In genomic region chr3:117358981-117359628, GRCm38 (mm10) we compare ENCODE assay signal across 9 mouse cellular contexts. TPM values are rescaled to one million over a fixed set of nuclear protein-coding genes. Genes with fewer than 3 reads are reported as not detected.
DNase-seq lines count a peak whose midpoint lies in the region; ATAC-seq and TF ChIP-seq lines count a peak whose summit lies in the region.
"Had no signal": no experiment of that assay in that cellular context is flagged by ENCODE, and none has a peak within 500 bp of the region (broad histone marks: within the 10 kb centered on the region; RNA-seq: fewer than 3 reads in every experiment).

No protein-coding gene starts in this region.

- no peak for ATAC-seq in kidney, embryonic 15.5 days (replicated peaks; ENCODE audit: low FRiP score)
- ATAC-seq in hindbrain, embryonic 16.5 days = peak; percentile 56

- H3K4me3 ChIP-seq in cerebellum, adult 2 months (replicated peaks; ENCODE audit: insufficient read depth, low read depth, low read length) = peak overlapping the region; percentile 84
- H3K4me3 ChIP-seq in kidney, embryonic 15.5 days (replicated peaks) = no peak overlapping the region
- peak overlapping the region; percentile 71 for H3K4me3 ChIP-seq in hindbrain, embryonic 16.5 days (ENCODE audit: low read length)

- no peak for TF ChIP-seq CTCF in cerebellum, adult 2 months (IDR thresholded peaks at IDR 0.05; ENCODE audit: borderline replicate concordance, insufficient read depth, low read depth, low read length)

- H3K9ac ChIP-seq in kidney, embryonic 15.5 days = no peak overlapping the region
- peak overlapping the region; percentile 83 for H3K9ac ChIP-seq in hindbrain, embryonic 16.5 days (ENCODE audit: low read depth, low read length)

- peak overlapping the region; percentile 85 for H3K4me2 ChIP-seq in kidney, embryonic 15.5 days
- peak overlapping the region; percentile 69 for H3K4me2 ChIP-seq in hindbrain, embryonic 16.5 days (ENCODE audit: low read length)

- DNase-seq in cerebellum, adult 2 months = peak; percentile 11 to 23
- no peak for DNase-seq in cerebellum, adult 11 months
- no peak for DNase-seq in kidney, postnatal 14 days
- peak; percentile 63 for DNase-seq in brain, adult 2 months (ENCODE audit: low read depth, low spot score)
- no peak for DNase-seq in thymus, postnatal 25 days
- no peak for DNase-seq in lung, postnatal 10 days
- DNase-seq: right cerebral cortex, postnatal 25 days had no signal

- peaks cover 5% of the 10 kb centered on the region; the same call in 1 of the 2 replicates for H3K4me1 ChIP-seq in cerebellum, adult 2 months (ENCODE audit: control insufficient read depth, insufficient read depth, low read length)
- peaks cover 14% of the 10 kb centered on the region for H3K4me1 ChIP-seq in kidney, embryonic 15.5 days
- H3K4me1 ChIP-seq in hindbrain, embryonic 16.5 days (ENCODE audit: control insufficient read depth, insufficient read depth, low read depth, low read length) = peaks cover 6% of the 10 kb centered on the region; the same call in 1 of the 2 replicates

- H3K36me3 ChIP-seq in kidney, embryonic 15.5 days = no peaks in the 10 kb centered on the region
- H3K36me3 ChIP-seq in hindbrain, embryonic 16.5 days (ENCODE audit: control insufficient read depth, insufficient read depth, low read length) = no peaks in the 10 kb centered on the region

- TF ChIP-seq POLR2A in cerebellum, adult 2 months (IDR thresholded peaks at IDR 0.05; ENCODE audit: borderline replicate concordance, insufficient read depth, low read length) = no peak

- H3K9me3 ChIP-seq in kidney, embryonic 15.5 days (replicated peaks) = no peaks in the 10 kb centered on the region
- H3K9me3 ChIP-seq in hindbrain, embryonic 16.5 days (ENCODE audit: control insufficient read depth, low read length) = no peaks in the 10 kb centered on the region

- H3K27me3 ChIP-seq in cerebellum, adult 2 months (ENCODE audit: control insufficient read depth, insufficient read depth, low read length) = no peaks in the 10 kb centered on the region
- H3K27me3 ChIP-seq in kidney, embryonic 15.5 days = peaks cover 8% of the 10 kb centered on the region
- H3K27me3 ChIP-seq in hindbrain, embryonic 16.5 days (replicated peaks; ENCODE audit: control insufficient read depth, insufficient read depth, low read length) = no peaks in the 10 kb centered on the region

- WGBS in cerebellum, adult 2 months = 26% methylated on average over 5 of the region's 5 CpGs
- 89% methylated on average over 5 of the region's 5 CpGs for WGBS in kidney, embryonic 15.5 days
- WGBS in hindbrain, embryonic 16.5 days = 68% methylated on average over 5 of the region's 5 CpGs

- H3K27ac ChIP-seq in cerebellum, adult 2 months (ENCODE audit: insufficient read depth, low read length) = no peak overlapping the region; the same call in 1 of the 2 replicates
- H3K27ac ChIP-seq in kidney, embryonic 15.5 days = no peak overlapping the region
- peak overlapping the region; percentile 90 for H3K27ac ChIP-seq in hindbrain, embryonic 16.5 days (ENCODE audit: low read depth, low read length)

RNA-seq across cellular contexts. Expression of gene Plppr4, which starts 1.6 kb away (rescaled TPM):
- polyA plus RNA-seq in cerebellum, adult 2 months (2012; rRNA removed) = 25.3 and 32.0 TPM in 2 replicates
- polyA plus RNA-seq in kidney, embryonic 15.5 days (2015; fragmentation: Nextera tagmentation; extraction: Ambion mirVana) = 0.73 and 1.1 TPM in 2 replicates
- polyA plus RNA-seq in hindbrain, embryonic 16.5 days (2015; fragmentation: Nextera tagmentation; extraction: Ambion mirVana) = 37.3 and 41.3 TPM in 2 replicates

Comparison
In these comparisons a context has a peak if more than half of its experiments do, and no peak if none do; other contexts are left out.
1. DNase-seq: peak in cerebellum, adult 2 months (2 of 2) and brain, adult 2 months (single experiment); none in cerebellum, adult 11 months (single experiment), kidney, postnatal 14 days (single experiment), thymus, postnatal 25 days (single experiment) and lung, postnatal 10 days (single experiment).
2. RNA of gene Plppr4, which starts 1.6 kb away (polyA plus RNA-seq): 37.3 to 41.3 TPM in hindbrain, embryonic 16.5 days and 25.3 to 32.0 TPM in cerebellum, adult 2 months; 0.73 to 1.1 TPM in kidney, embryonic 15.5 days; every median in the first group is over 10 times any median in the second.